Mouse (Mus musculus): ENCODE data around the gene Tmem235. TPM values are rescaled to one million over a fixed set of nuclear protein-coding genes. Genes with fewer than 3 reads are reported as not detected.

Gene Tmem235
- polyA plus RNA-seq, 1 experiment from 2014 or later, result not detected

- Histone ChIP-seq H3K4me3 (peak within 1 kb of the TSS; percentile 72), H3K9ac (peak within 1 kb of the TSS; percentile 88), H3K27me3 (0 out of 2 replicates have a peak, but pooled peaks cover 16% of the 10 kb centered on the region), H3K9me3 (no peaks in the 10 kb centered on the region), H3K4me2 (peak within 1 kb of the TSS; percentile 95), H3K27ac (no peak within 1 kb of the TSS; the same call in 1 of the 2 replicates), H3K4me1 (replicated peaks) (peaks cover 28% of the 10 kb centered on the region), H3K36me3 (no peaks in the 10 kb centered on the region)
- peak; percentile 70 for ATAC-seq (ENCODE audit: low FRiP score)
- WGBS, result 2% methylated on average over 51 of the region's 51 CpGs
Observed at GRCm38 (mm10) chr11:117872861-117873608, 12.5 kb downstream of the Tmem235 start, which contains the start of gene Tha1. Tha1 (minus strand) TSS chr11:117873481.

GRCm38 (mm10) chr11:117874419-117874818, 13.9 kb downstream of the Tmem235 start:
- no peak overlapping the region for H3K27ac ChIP-seq
- no peak overlapping the region for H3K9ac ChIP-seq
- H3K9me3 ChIP-seq, result no peaks in the 10 kb centered on the region
- no peak overlapping the region for H3K4me2 ChIP-seq
- H3K27me3 ChIP-seq, result 0 out of 2 replicates have a peak, but pooled peaks cover 16% of the 10 kb centered on the region
- WGBS, result 67% methylated on average over 4 of the region's 4 CpGs
- no peaks in the 10 kb centered on the region for H3K36me3 ChIP-seq
- peaks cover 40% of the 10 kb centered on the region for H3K4me1 ChIP-seq (replicated peaks)
- ATAC-seq (ENCODE audit: low FRiP score), result no peak
- H3K4me3 ChIP-seq, result no peak overlapping the region

DNA sequence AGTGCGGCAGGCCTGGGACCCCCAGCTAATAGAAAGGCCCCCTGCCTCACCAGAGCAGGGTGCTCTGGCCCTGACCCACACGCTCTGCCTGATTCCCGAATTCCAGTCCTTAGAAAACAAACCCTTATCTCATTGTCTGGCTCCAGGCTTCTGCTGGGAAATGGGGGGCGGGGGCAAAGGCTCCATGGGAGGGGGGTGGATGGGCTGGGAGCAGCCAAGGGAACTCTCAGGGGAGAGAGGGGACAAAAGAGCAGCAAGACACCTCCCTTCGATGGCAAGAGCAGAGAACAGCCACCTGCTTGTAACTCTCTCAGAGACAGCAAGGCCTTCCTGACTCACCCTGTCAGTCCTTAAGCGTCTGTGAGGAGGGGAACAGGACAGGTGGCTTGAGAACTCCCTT, 15.1 kb downstream of the Tmem235 start:
- H3K9me3 ChIP-seq, result no peaks in the 10 kb centered on the region
- peaks cover 36% of the 10 kb centered on the region for H3K4me1 ChIP-seq (replicated peaks)
- H3K27ac ChIP-seq, result no peak overlapping the region
- H3K27me3 ChIP-seq, result peaks cover 16% of the 10 kb centered on the region; the same call in 1 of the 2 replicates
- H3K36me3 ChIP-seq, result no peaks in the 10 kb centered on the region
- 23% methylated on average over 6 of the region's 6 CpGs for WGBS
- H3K9ac ChIP-seq, result 0 out of 2 replicates have a peak overlapping the region, but pooled peaks have one; percentile 39
- no peak overlapping the region for H3K4me2 ChIP-seq
- H3K4me3 ChIP-seq, result no peak overlapping the region
- ATAC-seq (ENCODE audit: low FRiP score), result no peak

DNA sequence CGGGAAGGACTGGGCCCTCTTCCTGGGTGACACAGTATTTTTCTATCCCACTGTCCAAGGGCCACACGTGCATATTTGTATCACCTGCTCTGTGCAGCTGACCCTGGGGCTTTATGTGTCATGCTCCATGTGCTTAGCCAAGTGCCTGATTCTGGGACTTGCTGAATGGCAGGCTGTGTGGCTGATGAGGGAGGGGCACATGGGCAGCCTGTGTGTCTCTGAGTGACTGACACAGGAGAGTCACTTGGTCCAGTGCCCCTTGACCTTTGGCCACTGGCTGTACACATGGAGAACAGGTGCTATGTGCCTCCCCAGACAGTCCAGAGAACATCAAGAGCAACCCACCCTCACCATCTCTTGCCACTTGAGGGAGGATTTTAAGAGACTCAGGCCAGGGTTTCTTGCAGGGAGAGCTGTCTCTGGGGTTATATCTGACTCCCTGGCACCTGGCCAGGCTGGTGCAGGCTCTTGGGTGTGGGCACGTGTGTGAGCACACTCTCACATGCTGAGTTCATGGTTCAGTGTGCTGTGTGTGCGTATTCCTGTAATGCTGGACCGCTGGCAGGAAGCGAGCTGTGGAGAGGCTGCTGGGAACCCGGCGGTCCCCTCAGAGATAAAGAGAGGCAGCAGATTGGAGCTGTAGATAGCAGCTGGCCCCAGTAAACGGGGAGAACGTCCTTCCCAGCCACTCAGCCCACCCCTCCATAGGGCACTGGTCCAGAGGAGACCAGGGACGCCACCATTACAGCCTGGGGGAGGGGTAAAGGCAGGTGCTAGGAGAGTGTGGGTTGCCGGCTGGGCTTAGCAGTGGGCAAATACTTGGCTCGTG, 17.6 kb downstream of the Tmem235 start:
- no peaks in the 10 kb centered on the region for H3K36me3 ChIP-seq
- H3K9me3 ChIP-seq, result no peaks in the 10 kb centered on the region
- no peak overlapping the region for H3K4me3 ChIP-seq
- H3K4me1 ChIP-seq (replicated peaks), result peaks cover 39% of the 10 kb centered on the region
- H3K9ac ChIP-seq, result peak overlapping the region; percentile 39; the same call in 1 of the 2 replicates
- peaks cover 25% of the 10 kb centered on the region; the same call in 1 of the 2 replicates for H3K27me3 ChIP-seq
- H3K27ac ChIP-seq, result peak overlapping the region; percentile 67
- 21% methylated on average over 13 of the region's 13 CpGs for WGBS
- peak overlapping the region; percentile 40 for H3K4me2 ChIP-seq
- ATAC-seq (ENCODE audit: low FRiP score), result peak; percentile 67

DNA sequence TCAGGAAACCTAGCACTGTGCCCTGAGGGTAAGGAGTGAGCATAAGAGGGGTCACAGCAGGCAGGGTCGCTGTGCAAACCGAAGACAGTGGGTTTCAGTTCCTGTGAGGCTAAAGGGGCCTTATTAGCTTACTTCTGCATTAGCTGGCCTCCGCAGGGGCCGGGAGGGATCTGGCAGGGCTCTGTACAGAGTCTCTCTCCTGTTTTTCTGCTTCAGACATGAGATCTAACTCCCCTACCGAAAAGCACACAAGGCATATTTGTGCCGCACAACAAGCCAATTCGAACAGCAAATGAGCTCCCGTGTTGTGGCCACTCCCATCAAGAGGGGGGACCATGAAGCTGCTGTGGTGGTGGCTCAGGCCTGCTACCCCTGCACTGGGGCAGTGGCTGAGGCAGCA, 18.3 kb downstream of the Tmem235 start:
- ATAC-seq (ENCODE audit: low FRiP score), result peak; percentile 22; the same call in 1 of the 2 replicates
- H3K4me2 ChIP-seq, result peak overlapping the region; percentile 40
- no peaks in the 10 kb centered on the region for H3K9me3 ChIP-seq
- peak overlapping the region; percentile 39; the same call in 1 of the 2 replicates for H3K9ac ChIP-seq
- peaks cover 35% of the 10 kb centered on the region for H3K4me1 ChIP-seq (replicated peaks)
- no peaks in the 10 kb centered on the region for H3K36me3 ChIP-seq
- peaks cover 25% of the 10 kb centered on the region for H3K27me3 ChIP-seq
- no peak overlapping the region for H3K4me3 ChIP-seq
- WGBS, result 30% methylated on average over 8 of the region's 8 CpGs
- peak overlapping the region; percentile 67 for H3K27ac ChIP-seq

DNA sequence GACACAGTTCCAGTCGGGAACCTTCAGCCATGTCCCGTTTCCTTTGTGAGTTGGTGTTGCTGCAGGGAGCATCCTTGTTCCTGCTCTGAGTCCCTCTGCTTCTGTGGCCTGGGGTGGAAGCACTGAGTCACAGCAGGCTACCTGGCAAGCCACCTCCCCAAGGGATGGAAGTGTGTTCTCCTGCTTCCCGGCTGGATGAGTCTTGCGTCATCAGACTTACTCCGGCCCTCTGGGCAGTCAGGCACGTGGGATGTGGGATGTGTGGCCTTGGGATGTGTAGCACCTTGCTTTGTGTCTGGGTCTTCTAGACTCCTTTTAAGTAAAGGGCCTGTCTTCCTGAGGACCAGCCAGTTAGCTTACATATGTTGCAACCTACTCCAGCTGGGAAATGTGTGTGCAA, 19.1 kb downstream of the Tmem235 start:
- Histone ChIP-seq H3K4me1 (replicated peaks) (peaks cover 35% of the 10 kb centered on the region), H3K9me3 (no peaks in the 10 kb centered on the region), H3K4me2 (no peak overlapping the region), H3K4me3 (no peak overlapping the region), H3K27ac (no peak overlapping the region), H3K27me3 (peaks cover 32% of the 10 kb centered on the region), H3K36me3 (no peaks in the 10 kb centered on the region), H3K9ac (no peak overlapping the region)
- WGBS, result 91% methylated on average over 6 of the region's 6 CpGs
- ATAC-seq (ENCODE audit: low FRiP score), result no peak

GRCm38 (mm10) chr11:117880336-117880976, 19.9 kb downstream of the Tmem235 start:
- whole genome bisulfite sequencing, result 89% methylated on average over 9 of the region's 9 CpGs
- Histone ChIP-seq H3K4me1 (replicated peaks) (peaks cover 35% of the 10 kb centered on the region), H3K9me3 (no peaks in the 10 kb centered on the region), H3K36me3 (no peaks in the 10 kb centered on the region), H3K9ac (no peak overlapping the region), H3K27me3 (peaks cover 35% of the 10 kb centered on the region), H3K4me3 (no peak overlapping the region), H3K27ac (no peak overlapping the region), H3K4me2 (no peak overlapping the region)
- ATAC-seq (ENCODE audit: low FRiP score), result no peak

DNA sequence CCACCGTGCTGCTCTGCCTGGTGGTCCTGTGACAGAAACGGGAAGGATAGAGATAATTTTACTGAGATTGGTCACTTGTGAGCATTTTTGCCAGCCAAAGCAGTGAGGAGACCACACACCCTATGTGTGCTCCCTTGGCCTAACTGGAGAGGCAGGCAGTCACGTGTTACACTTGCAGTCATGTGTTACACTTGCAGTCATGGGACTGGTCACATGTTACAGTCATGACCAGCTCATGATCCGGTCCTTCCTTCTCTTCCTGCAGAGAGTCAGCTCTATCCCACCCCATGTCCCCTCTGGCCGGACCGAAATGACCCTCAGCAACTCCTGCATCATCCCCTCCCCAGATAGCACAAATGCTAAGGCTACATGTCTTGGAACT, 20.4 kb downstream of the Tmem235 start:
- H3K9me3 ChIP-seq, result no peaks in the 10 kb centered on the region
- no peaks in the 10 kb centered on the region for H3K36me3 ChIP-seq
- no peak overlapping the region for H3K4me2 ChIP-seq
- WGBS, result 80% methylated on average over 6 of the region's 6 CpGs
- no peak overlapping the region for H3K27ac ChIP-seq
- H3K27me3 ChIP-seq, result peaks cover 35% of the 10 kb centered on the region
- H3K4me1 ChIP-seq (replicated peaks), result peaks cover 32% of the 10 kb centered on the region
- no peak overlapping the region for H3K4me3 ChIP-seq
- ATAC-seq (ENCODE audit: low FRiP score), result no peak
- no peak overlapping the region for H3K9ac ChIP-seq

GRCm38 (mm10) chr11:117881787-117882186, 21.2 kb downstream of the Tmem235 start:
- Histone ChIP-seq H3K27me3 (peaks cover 43% of the 10 kb centered on the region), H3K4me2 (no peak overlapping the region), H3K4me1 (replicated peaks) (peaks cover 31% of the 10 kb centered on the region), H3K27ac (no peak overlapping the region), H3K36me3 (no peaks in the 10 kb centered on the region), H3K9me3 (no peaks in the 10 kb centered on the region), H3K4me3 (no peak overlapping the region), H3K9ac (no peak overlapping the region)
- no peak for ATAC-seq (ENCODE audit: low FRiP score)
- 21% methylated on average over 8 of the region's 8 CpGs for WGBS

GRCm38 (mm10) chr11:117882208-117882607, 21.7 kb downstream of the Tmem235 start:
- Histone ChIP-seq H3K9me3 (no peaks in the 10 kb centered on the region), H3K4me3 (no peak overlapping the region), H3K27me3 (peaks cover 46% of the 10 kb centered on the region), H3K36me3 (no peaks in the 10 kb centered on the region), H3K4me1 (replicated peaks) (peaks cover 31% of the 10 kb centered on the region), H3K4me2 (no peak overlapping the region), H3K27ac (no peak overlapping the region), H3K9ac (no peak overlapping the region)
- WGBS, result 81% methylated on average over 1 of the region's 1 CpGs
- ATAC-seq (ENCODE audit: low FRiP score), result no peak

GRCm38 (mm10) chr11:117886000-117886399, 25.4 kb downstream of the Tmem235 start:
- no peak for ATAC-seq (ENCODE audit: low FRiP score)
- Histone ChIP-seq H3K27me3 (peaks cover 61% of the 10 kb centered on the region), H3K9me3 (no peaks in the 10 kb centered on the region), H3K36me3 (no peaks in the 10 kb centered on the region), H3K27ac (no peak overlapping the region), H3K4me3 (no peak overlapping the region), H3K9ac (no peak overlapping the region), H3K4me2 (no peak overlapping the region), H3K4me1 (replicated peaks) (peaks cover 43% of the 10 kb centered on the region)
- 73% methylated on average over 5 of the region's 5 CpGs for WGBS
